Mouse (Mus musculus): Measurements from ENCODE around the gene Gfod1. TPM values are rescaled to one million over a fixed set of nuclear protein-coding genes. Genes with fewer than 3 reads are reported as not detected.

Gfod1 gene
- polyA plus RNA-seq (2014; fragmentation: Nextera tagmentation; extraction: Ambion mirVana), result 1.3 TPM in 2 replicates

DNA sequence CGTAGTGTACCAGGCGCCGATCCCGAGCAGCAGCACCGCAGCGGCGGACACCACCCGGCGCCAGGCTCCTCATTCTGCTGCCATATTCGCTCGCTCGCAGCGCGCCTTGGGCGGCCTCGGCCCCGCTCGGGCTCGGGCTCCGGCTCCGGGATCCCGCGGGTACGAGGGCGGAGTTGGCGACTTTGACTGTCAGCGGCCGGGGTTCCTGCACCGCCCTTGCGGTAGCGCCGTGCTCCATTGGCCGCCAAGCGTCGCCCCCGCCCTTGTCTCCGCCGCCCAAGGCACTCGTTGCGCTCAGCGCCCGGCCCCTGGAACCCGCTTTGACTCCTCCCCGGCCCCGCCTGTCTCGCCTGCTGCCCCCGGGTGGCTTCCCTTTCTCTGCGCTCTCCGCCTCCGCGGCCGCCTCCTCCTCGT is at the start of gene Gfod1:
Gfod1 (minus strand) TSS at position 155 of the 414 bp plus-strand sequence.
- Histone ChIP-seq H3K9ac (ENCODE audit: low read length) (peak within 1 kb of the TSS; percentile 87), H3K36me3 (ENCODE audit: control insufficient read depth, insufficient read depth, low read length) (no peaks in the 10 kb centered on the region), H3K4me2 (ENCODE audit: low read length) (peak within 1 kb of the TSS; percentile 76), H3K9me3 (ENCODE audit: control insufficient read depth, low read length) (0 out of 2 replicates have a peak, but pooled peaks cover under 1% of the 10 kb centered on the region), H3K4me1 (ENCODE audit: control insufficient read depth in 2 of 2, insufficient read depth in 2 of 2, low read length in 2 of 2) (peaks cover 22 to 39% of the 10 kb centered on the region in 2 experiments), H3K27me3 (ENCODE audit: control insufficient read depth, insufficient read depth, low read length) (no peaks in the 10 kb centered on the region), H3K4me3 (ENCODE audit: control insufficient read depth in 1 of 2, insufficient read depth in 1 of 2, low read depth in 1 of 2, low read length in 2 of 2) (peak within 1 kb of the TSS; percentile 58 to 60), H3K27ac (replicated peaks in 1 of 2; ENCODE audit: control insufficient read depth in 1 of 2, insufficient read depth in 1 of 2, low read depth in 2 of 2, low read length in 2 of 2) (peak within 1 kb of the TSS; percentile 37 to 87)
- ATAC-seq (ENCODE audit: insufficient number of reproducible peaks, insufficient read depth, low FRiP score, low read depth), result peak; percentile 94
- under 1% methylated on average over 52 of the region's 53 CpGs for WGBS

GRCm38 (mm10) chr13:43353356-43353755 is 49.4 kb upstream of the Gfod1 start:
- no peaks in the 10 kb centered on the region for H3K27me3 ChIP-seq (ENCODE audit: control insufficient read depth, insufficient read depth, low read length)
- no peak overlapping the region for H3K27ac ChIP-seq (replicated peaks in 1 of 2; ENCODE audit: control insufficient read depth in 1 of 2, insufficient read depth in 1 of 2, low read depth in 2 of 2, low read length in 2 of 2)
- H3K4me1 ChIP-seq (ENCODE audit: control insufficient read depth in 2 of 2, insufficient read depth in 2 of 2, low read length in 2 of 2), result peaks cover 5 to 18% of the 10 kb centered on the region in 2 experiments; a peak in 3 of 4 replicates
- 78% methylated on average over 4 of the region's 4 CpGs for WGBS
- no peaks in the 10 kb centered on the region for H3K9me3 ChIP-seq (ENCODE audit: control insufficient read depth, low read length)
- H3K36me3 ChIP-seq (ENCODE audit: control insufficient read depth, insufficient read depth, low read length), result no peaks in the 10 kb centered on the region
- no peak overlapping the region for H3K4me2 ChIP-seq (ENCODE audit: low read length)
- no peak for ATAC-seq (ENCODE audit: insufficient number of reproducible peaks, insufficient read depth, low FRiP score, low read depth)
- H3K9ac ChIP-seq (ENCODE audit: low read length), result no peak overlapping the region
- H3K4me3 ChIP-seq (ENCODE audit: control insufficient read depth in 1 of 2, insufficient read depth in 1 of 2, low read depth in 1 of 2, low read length in 2 of 2), result no peak overlapping the region

- H3K36me3 ChIP-seq (ENCODE audit: control insufficient read depth, insufficient read depth, low read length), result no peaks in the 10 kb centered on the region
- H3K27ac ChIP-seq (replicated peaks in 1 of 2; ENCODE audit: control insufficient read depth in 1 of 2, insufficient read depth in 1 of 2, low read depth in 2 of 2, low read length in 2 of 2), result 0 out of 4 replicates have a peak overlapping the region, but pooled peaks of 1 of the 2 experiments have one; percentile 36
- 55% methylated on average over 9 of the region's 9 CpGs for WGBS
Observed at GRCm38 (mm10) chr13:43350489-43351169, 46.7 kb upstream of the Gfod1 start.

DNA sequence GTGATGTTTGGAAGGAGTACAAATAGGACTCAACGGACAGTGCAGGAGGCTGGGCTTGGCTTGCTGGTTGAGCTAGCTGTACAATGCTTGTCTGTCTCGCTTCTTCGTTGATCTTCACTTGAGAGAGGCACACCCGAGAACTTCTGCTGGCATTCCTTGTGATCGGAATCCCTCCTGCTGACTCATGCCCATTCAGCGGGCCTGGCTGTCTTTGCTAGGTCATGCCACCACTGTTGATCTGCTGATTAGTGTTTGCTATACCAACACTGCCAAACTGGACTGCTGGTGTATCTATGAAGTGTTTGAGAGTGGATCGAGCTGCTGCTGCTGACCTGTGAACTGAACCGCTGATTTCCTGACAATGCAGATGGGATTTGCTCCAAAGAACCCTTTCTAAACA is 45.4 kb upstream of the Gfod1 start:
- Histone ChIP-seq H3K36me3 (ENCODE audit: control insufficient read depth, insufficient read depth, low read length) (no peaks in the 10 kb centered on the region), H3K9ac (ENCODE audit: low read length) (no peak overlapping the region), H3K27ac (replicated peaks in 1 of 2; ENCODE audit: control insufficient read depth in 1 of 2, insufficient read depth in 1 of 2, low read depth in 2 of 2, low read length in 2 of 2) (no peak overlapping the region), H3K4me1 (ENCODE audit: control insufficient read depth in 2 of 2, insufficient read depth in 2 of 2, low read length in 2 of 2) (peaks cover 5 to 7% of the 10 kb centered on the region in 2 experiments; a peak in 3 of 4 replicates), H3K4me2 (ENCODE audit: low read length) (no peak overlapping the region), H3K9me3 (ENCODE audit: control insufficient read depth, low read length) (no peaks in the 10 kb centered on the region), H3K4me3 (ENCODE audit: control insufficient read depth in 1 of 2, insufficient read depth in 1 of 2, low read depth in 1 of 2, low read length in 2 of 2) (no peak overlapping the region), H3K27me3 (ENCODE audit: control insufficient read depth, insufficient read depth, low read length) (no peaks in the 10 kb centered on the region)
- ATAC-seq (ENCODE audit: insufficient number of reproducible peaks, insufficient read depth, low FRiP score, low read depth), result no peak
- WGBS, result 74% methylated on average over 8 of the region's 8 CpGs

More at GRCm38 (mm10) chr13:43350489-43351169, 46.7 kb upstream of the Gfod1 start:
- H3K9ac ChIP-seq (ENCODE audit: low read length), result no peak overlapping the region
- H3K27me3 ChIP-seq (ENCODE audit: control insufficient read depth, insufficient read depth, low read length), result no peaks in the 10 kb centered on the region
- H3K4me3 ChIP-seq (ENCODE audit: control insufficient read depth in 1 of 2, insufficient read depth in 1 of 2, low read depth in 1 of 2, low read length in 2 of 2), result no peak overlapping the region
- no peak overlapping the region for H3K4me2 ChIP-seq (ENCODE audit: low read length)
- H3K9me3 ChIP-seq (ENCODE audit: control insufficient read depth, low read length), result no peaks in the 10 kb centered on the region
- H3K4me1 ChIP-seq (ENCODE audit: control insufficient read depth in 2 of 2, insufficient read depth in 2 of 2, low read length in 2 of 2), result peaks cover 5 to 18% of the 10 kb centered on the region in 2 experiments; a peak in 3 of 4 replicates
- ATAC-seq (ENCODE audit: insufficient number of reproducible peaks, insufficient read depth, low FRiP score, low read depth), result no peak

DNA sequence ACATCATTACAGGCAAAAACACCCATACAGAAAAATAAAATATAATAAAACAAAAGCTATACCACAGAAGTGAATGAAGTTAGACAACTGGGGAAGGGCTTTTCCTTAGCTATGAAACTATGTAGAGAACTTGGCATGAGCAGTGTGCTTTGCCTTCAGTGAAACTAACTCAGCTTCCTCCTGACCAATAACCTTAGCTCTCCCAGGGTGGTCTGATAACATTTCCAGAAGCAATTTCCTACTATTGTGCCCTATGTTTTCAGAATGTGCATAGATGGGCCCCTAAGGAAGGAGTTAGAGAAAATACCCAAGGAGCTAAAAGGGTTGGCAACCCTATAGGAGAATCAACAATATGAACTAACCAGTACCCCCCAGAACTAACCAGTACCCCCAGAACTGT is 42.9 kb upstream of the Gfod1 start:
- no peak overlapping the region for H3K27ac ChIP-seq (replicated peaks in 1 of 2; ENCODE audit: control insufficient read depth in 1 of 2, insufficient read depth in 1 of 2, low read depth in 2 of 2, low read length in 2 of 2)
- H3K4me3 ChIP-seq (ENCODE audit: control insufficient read depth in 1 of 2, insufficient read depth in 1 of 2, low read depth in 1 of 2, low read length in 2 of 2), result no peak overlapping the region

GRCm38 (mm10) chr13:43338632-43339031 is 34.7 kb upstream of the Gfod1 start:
- Histone ChIP-seq H3K27me3 (ENCODE audit: control insufficient read depth, insufficient read depth, low read length) (no peaks in the 10 kb centered on the region), H3K9ac (ENCODE audit: low read length) (no peak overlapping the region), H3K4me3 (ENCODE audit: control insufficient read depth in 1 of 2, insufficient read depth in 1 of 2, low read depth in 1 of 2, low read length in 2 of 2) (no peak overlapping the region), H3K4me2 (ENCODE audit: low read length) (no peak overlapping the region), H3K9me3 (ENCODE audit: control insufficient read depth, low read length) (0 out of 2 replicates have a peak, but pooled peaks cover 3% of the 10 kb centered on the region), H3K36me3 (ENCODE audit: control insufficient read depth, insufficient read depth, low read length) (no peaks in the 10 kb centered on the region), H3K4me1 (ENCODE audit: control insufficient read depth in 2 of 2, insufficient read depth in 2 of 2, low read length in 2 of 2) (peaks cover 0 to 9% of the 10 kb centered on the region in 2 experiments; a peak in 2 of 4 replicates), H3K27ac (replicated peaks in 1 of 2; ENCODE audit: control insufficient read depth in 1 of 2, insufficient read depth in 1 of 2, low read depth in 2 of 2, low read length in 2 of 2) (no peak overlapping the region)
- 79% methylated on average over 4 of the region's 4 CpGs for WGBS
- no peak for ATAC-seq (ENCODE audit: insufficient number of reproducible peaks, insufficient read depth, low FRiP score, low read depth)

More for the DNA sequence above, 42.9 kb upstream of the Gfod1 start:
- no peak for ATAC-seq (ENCODE audit: insufficient number of reproducible peaks, insufficient read depth, low FRiP score, low read depth)
- Histone ChIP-seq H3K4me1 (ENCODE audit: control insufficient read depth in 2 of 2, insufficient read depth in 2 of 2, low read length in 2 of 2) (peaks cover 2 to 3% of the 10 kb centered on the region in 2 experiments; a peak in 2 of 4 replicates), H3K9me3 (ENCODE audit: control insufficient read depth, low read length) (no peaks in the 10 kb centered on the region), H3K4me2 (ENCODE audit: low read length) (no peak overlapping the region), H3K27me3 (ENCODE audit: control insufficient read depth, insufficient read depth, low read length) (no peaks in the 10 kb centered on the region), H3K9ac (ENCODE audit: low read length) (no peak overlapping the region), H3K36me3 (ENCODE audit: control insufficient read depth, insufficient read depth, low read length) (no peaks in the 10 kb centered on the region)

- Histone ChIP-seq H3K9ac (ENCODE audit: low read length) (no peak overlapping the region), H3K4me2 (ENCODE audit: low read length) (no peak overlapping the region), H3K27ac (replicated peaks in 1 of 2; ENCODE audit: control insufficient read depth in 1 of 2, insufficient read depth in 1 of 2, low read depth in 2 of 2, low read length in 2 of 2) (no peak overlapping the region), H3K36me3 (ENCODE audit: control insufficient read depth, insufficient read depth, low read length) (no peaks in the 10 kb centered on the region), H3K4me3 (ENCODE audit: control insufficient read depth in 1 of 2, insufficient read depth in 1 of 2, low read depth in 1 of 2, low read length in 2 of 2) (no peak overlapping the region), H3K4me1 (ENCODE audit: control insufficient read depth in 2 of 2, insufficient read depth in 2 of 2, low read length in 2 of 2) (peaks cover 0 to 9% of the 10 kb centered on the region in 2 experiments; a peak in 2 of 4 replicates), H3K27me3 (ENCODE audit: control insufficient read depth, insufficient read depth, low read length) (no peaks in the 10 kb centered on the region), H3K9me3 (ENCODE audit: control insufficient read depth, low read length) (0 out of 2 replicates have a peak, but pooled peaks cover 3% of the 10 kb centered on the region)
- ATAC-seq (ENCODE audit: insufficient number of reproducible peaks, insufficient read depth, low FRiP score, low read depth), result no peak
- 91% methylated on average over 8 of the region's 8 CpGs for WGBS
Observed at GRCm38 (mm10) chr13:43338001-43338400, 34.0 kb upstream of the Gfod1 start.

Measured in heart, embryonic 14.5 days (tissue).